Mouse (Mus musculus) testis, adult 2 months (tissue): ENCODE data around the gene Gnl2. TPM values are rescaled to one million over a fixed set of nuclear protein-coding genes. Genes with fewer than 3 reads are reported as not detected.

Experiments used
- H3K27ac ChIP-seq: fragments of 200-500 bp; 2 replicates; pipeline ENCODE4 v1.5.1; 2012; ENCODE audit warnings: low read depth, low read length; ENCODE audit not compliant: control insufficient read depth, insufficient read depth
- H3K27me3 ChIP-seq: fragments of 200-500 bp; 2 replicates; pipeline ENCODE4 v1.6.1; 2012; ENCODE audit warnings: mild to moderate bottlenecking, low read length, moderate library complexity; ENCODE audit not compliant: control insufficient read depth, insufficient read depth
- H3K36me3 ChIP-seq: fragments of 200-500 bp; 2 replicates; pipeline ENCODE4 v1.6.1; 2012; ENCODE audit warnings: mild to moderate bottlenecking, low read length; ENCODE audit not compliant: control insufficient read depth, insufficient read depth
- H3K4me1 ChIP-seq: fragments of 200-500 bp; 2 replicates; pipeline ENCODE4 v1.6.1; 2012; ENCODE audit warnings: low read length; ENCODE audit not compliant: control insufficient read depth, insufficient read depth
- H3K4me3 ChIP-seq: fragments of 200-500 bp; 2 replicates; pipeline ENCODE4 v1.5.1; 2012; ENCODE audit warnings: low read depth, mild to moderate bottlenecking, low read length, moderate library complexity, mixed read lengths; ENCODE audit not compliant: control insufficient read depth
- CTCF ChIP-seq: fragments of 200-500 bp; IDR thresholded peaks from 2 replicates; pipeline ENCODE4 v1.5.1; 2012; ENCODE audit warnings: low read depth, mild to moderate bottlenecking, inconsistent platforms, low read length, moderate library complexity; ENCODE audit not compliant: control insufficient read depth, insufficient read depth, insufficient replicate concordance
- POLR2A ChIP-seq: fragments of 200-500 bp; IDR thresholded peaks from 2 replicates; pipeline ENCODE4 v1.6.1; 2012; ENCODE audit warnings: low read depth, mild to moderate bottlenecking, inconsistent platforms, low read length, moderate library complexity; ENCODE audit not compliant: control insufficient read depth
- polyA plus RNA-seq: library from polyadenylated mRNA; depleted of rRNA; stranded (reverse); fragments of >200 nt; gene quantifications from 2 replicates; pipeline ENCODE4 v1.2.3, GENCODE M21; 2012

The Gnl2 gene
- polyA plus RNA-seq, 1 experiment = 24.5 TPM

DNA sequence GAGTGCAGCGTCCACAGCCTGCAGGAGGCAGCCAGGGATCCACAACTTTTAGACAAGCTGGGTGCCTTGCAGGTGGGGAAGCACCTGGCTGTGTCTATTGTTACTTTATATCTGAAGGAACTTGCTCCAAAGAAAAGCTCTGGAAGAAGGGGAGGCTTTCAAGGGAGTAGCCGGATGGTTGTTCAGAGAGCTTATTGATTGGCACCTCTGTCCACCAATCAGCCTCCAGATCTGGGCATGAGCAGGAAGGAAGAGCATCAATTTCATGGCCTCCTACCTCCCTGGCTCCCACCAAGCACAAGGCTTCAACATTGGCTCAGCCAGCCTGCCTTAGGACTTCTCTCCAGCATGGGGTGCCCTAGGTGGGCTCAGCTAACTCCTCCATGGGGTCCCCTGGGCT, 43.1 kb upstream of the Gnl2 start:
- Histone ChIP-seq H3K4me1 (peaks cover 23% of the 10 kb centered on the region), H3K4me3 (no peak overlapping the region), H3K27ac (no peak overlapping the region; the same call in 1 of the 2 replicates), H3K27me3 (no peaks in the 10 kb centered on the region), H3K36me3 (no peaks in the 10 kb centered on the region)
- no peak for TF ChIP-seq CTCF
- no peak for TF ChIP-seq POLR2A

DNA sequence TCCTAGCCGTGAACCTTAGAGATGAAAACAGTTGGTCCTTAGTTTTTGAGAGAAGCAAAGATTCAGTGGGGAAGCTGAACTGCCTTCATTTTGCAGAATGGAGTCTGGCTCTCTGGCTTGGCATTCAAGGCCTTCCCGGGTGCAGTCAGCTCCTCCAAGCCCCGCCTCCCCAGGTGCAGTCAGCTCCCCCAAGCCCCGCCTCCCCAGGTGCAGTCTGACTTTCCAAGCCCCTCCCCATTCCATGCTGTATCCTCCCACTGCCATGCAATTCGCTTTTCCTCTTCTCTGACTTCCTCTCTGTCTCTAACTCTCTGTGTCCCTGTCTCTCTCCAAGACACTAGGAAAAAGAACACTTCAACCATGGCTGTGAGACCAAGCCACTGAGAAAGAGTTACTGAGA, 38.2 kb upstream of the Gnl2 start:
- TF ChIP-seq CTCF (no peak), POLR2A (no peak)
- H3K36me3 ChIP-seq = no peaks in the 10 kb centered on the region
- no peak overlapping the region for H3K27ac ChIP-seq
- H3K4me3 ChIP-seq = no peak overlapping the region
- H3K4me1 ChIP-seq = peaks cover 7% of the 10 kb centered on the region
- H3K27me3 ChIP-seq = no peaks in the 10 kb centered on the region

DNA sequence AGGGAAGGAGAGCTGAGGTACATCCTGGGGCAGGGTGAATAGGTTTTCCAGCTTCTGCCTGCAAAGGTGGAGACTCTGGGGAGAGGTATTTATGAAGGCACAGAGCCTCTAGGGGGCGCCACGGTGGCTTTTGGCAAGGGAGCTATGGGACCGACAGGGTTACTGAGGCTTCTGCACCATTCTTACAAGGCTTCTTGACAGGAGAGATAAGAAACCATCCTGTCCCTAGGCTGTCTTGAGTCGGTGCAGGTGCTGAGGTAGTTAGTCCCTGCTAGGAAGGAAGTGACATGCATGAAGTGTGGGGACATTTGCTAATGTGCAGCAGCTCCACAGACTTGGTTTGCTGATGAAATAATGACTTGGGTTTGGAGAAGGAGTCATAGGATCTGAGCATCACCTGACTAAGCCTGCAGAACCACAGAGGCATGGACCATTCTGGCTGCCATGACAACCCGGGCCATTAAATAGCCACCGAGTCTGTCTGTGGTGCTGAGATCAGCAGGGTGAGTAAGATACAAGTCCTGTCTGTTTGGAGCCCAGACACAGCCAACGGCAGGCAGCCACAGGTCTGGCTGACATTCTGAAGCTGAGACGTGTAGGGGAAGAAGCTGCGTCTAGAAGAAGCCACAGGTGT, 32.4 kb upstream of the Gnl2 start:
- no peak overlapping the region for H3K4me3 ChIP-seq
- H3K36me3 ChIP-seq = no peaks in the 10 kb centered on the region
- TF ChIP-seq POLR2A (no peak), CTCF (peak; percentile 35; the same call in 1 of the 2 replicates)
- H3K27ac ChIP-seq = no peak overlapping the region
- peaks cover 13% of the 10 kb centered on the region for H3K4me1 ChIP-seq
- H3K27me3 ChIP-seq = no peaks in the 10 kb centered on the region; the same call in none of the 2 replicates

DNA sequence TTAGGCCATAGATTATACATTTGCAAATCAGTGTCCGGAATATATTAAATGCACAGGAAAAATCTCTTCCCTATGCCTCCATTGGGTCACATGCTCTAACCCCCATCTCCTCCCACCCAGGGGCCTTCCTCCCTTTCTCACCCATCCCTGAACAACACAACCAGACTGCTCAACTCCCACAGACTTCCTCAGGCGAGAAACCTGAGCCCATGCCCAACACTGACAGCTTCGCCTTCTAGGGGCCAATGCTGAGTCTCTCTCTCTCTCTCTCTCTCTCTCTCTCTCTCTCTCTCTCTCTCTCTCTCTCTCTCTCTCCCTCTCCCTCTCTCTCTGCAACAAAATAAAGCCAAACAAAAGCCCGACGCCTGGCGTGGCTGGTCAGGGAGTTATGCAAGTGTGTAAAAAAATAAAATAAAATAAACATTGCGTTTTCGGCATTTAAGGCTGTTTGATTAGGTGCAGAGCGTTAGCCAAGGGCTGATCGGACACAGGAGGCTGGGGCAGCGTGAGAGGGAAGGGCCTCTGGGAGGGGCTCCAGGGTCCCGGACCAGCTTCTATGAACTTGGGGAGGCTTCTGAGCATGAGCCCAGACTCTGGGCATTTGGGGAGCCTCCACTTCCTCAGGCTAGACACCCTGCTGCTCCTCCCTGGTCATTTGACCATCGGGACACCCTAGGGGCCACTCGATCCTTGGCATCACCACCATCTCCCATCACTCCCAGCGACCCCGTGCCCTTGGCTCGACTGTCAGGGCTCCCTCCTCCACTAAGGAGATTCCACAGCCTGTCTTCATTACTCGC, 31.3 kb upstream of the Gnl2 start:
- TF ChIP-seq CTCF (no peak), POLR2A (no peak)
- H3K27me3 ChIP-seq = no peaks in the 10 kb centered on the region; the same call in none of the 2 replicates
- no peaks in the 10 kb centered on the region for H3K36me3 ChIP-seq
- no peak overlapping the region for H3K4me3 ChIP-seq
- H3K4me1 ChIP-seq = peaks cover 13% of the 10 kb centered on the region
- H3K27ac ChIP-seq = no peak overlapping the region

DNA sequence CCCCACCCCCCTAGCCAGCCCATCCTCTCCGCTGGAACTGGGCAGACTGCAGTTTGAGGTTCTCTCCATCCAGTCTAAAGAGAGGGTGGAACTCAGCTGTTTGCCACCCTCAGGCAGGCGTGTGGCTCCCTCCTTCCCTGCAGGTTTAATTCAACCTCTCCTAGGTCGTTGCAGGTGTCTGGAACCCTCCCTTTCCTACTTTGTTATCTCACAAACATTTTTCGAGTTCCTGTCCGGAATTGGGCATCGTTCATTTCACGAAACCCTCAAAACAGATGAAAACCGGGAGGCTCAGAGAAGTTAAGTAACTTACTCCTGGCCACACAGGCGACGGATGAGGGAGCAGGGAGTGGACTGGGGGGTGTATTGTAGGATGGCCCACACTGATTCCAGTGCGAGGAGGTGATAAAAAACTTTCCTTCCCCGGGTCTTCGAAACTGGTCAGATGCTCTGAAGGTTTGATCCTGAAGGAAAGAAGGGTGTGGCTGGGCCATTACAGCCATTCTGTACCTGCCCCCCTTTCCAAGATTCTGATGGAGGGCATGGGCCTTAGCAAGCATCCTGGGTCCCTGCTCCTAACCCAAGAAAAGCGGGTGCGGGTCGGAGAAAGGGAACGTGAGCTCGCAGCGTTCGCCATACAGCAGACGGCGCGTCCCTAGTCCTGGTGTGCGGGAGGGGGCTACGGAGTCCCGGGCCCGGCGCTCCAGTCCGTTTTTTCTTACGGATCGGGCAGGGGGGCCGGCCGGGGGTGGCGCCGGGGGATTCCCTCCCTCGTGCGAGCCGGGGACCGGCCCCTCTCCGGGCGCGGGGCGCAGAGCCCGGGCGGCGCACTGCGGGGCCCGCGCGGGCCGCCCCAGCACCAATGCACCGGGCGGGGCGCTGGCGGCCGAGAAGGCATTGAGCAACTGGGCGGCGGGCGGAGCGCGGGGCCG, 30.4 kb upstream of the Gnl2 start, which contains the start of gene Rspo1:
Gene Rspo1 (plus strand): TSS at position 760 of the 932 bp plus-strand sequence.
- no peak within 1 kb of the TSS for H3K27ac ChIP-seq
- TF ChIP-seq CTCF (no peak), POLR2A (no peak)
- H3K27me3 ChIP-seq = no peaks in the 10 kb centered on the region; the same call in none of the 2 replicates
- H3K36me3 ChIP-seq = no peaks in the 10 kb centered on the region
- H3K4me1 ChIP-seq = peaks cover 13% of the 10 kb centered on the region
- peak within 1 kb of the TSS; percentile 41 for H3K4me3 ChIP-seq

DNA sequence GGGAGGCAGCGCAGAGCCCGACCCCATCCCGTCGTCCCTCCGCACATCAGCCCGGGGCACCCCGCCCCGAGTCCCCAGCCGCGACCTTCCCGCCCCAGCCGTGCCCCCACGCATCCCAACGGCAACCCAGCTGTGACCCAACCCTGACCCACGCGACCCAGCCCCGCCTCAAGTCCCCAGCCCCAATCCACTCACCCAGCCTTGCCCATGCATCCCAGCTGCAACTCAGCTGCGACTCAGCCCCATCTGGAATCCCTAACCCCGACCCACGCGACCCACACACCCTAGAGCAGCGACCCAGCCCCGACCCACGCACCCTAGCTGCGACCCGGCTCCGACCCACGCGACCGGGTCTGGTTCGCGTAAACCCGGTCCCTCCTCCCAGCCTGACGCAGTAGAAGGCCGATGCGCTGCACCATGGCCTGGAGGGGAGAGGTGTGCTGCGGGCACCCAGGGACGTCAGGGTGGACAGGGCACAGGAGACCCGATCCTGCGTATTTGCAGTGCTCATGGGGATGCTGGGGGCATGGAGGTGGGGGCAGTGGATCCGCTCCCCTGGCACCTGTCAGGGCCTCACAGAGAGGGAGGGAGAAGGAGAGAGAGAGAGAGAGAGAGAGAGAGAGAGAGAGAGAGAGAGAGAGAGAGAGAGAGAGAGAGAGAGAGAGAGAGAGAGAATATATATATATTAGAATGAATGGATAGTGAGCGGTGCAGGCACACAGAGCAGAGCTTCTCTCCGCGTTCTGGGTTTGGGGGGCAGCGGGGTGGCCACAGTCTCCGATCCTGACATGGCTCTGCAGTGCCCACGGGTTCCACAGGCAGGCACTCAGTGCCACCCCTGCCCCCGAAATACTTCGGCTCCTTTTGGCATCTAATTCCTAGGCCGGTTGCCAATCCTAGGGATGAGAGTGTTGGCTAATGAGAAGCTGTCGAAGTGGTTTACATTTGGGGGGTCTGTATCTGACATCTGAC, 29.4 kb upstream of the Gnl2 start:
- no peak for TF ChIP-seq POLR2A
- H3K27ac ChIP-seq = no peak overlapping the region

More for the DNA sequence above, 29.4 kb upstream of the Gnl2 start:
- H3K4me1 ChIP-seq = peaks cover 13% of the 10 kb centered on the region
- H3K36me3 ChIP-seq = no peaks in the 10 kb centered on the region
- H3K27me3 ChIP-seq = no peaks in the 10 kb centered on the region; the same call in none of the 2 replicates
- peak overlapping the region; percentile 41 for H3K4me3 ChIP-seq
